Mouse (Mus musculus) c-Kit-positive CD71-positive TER-119-positive erythroid progenitor cells, embryonic 14.5 days (primary cell): ENCODE measurements around the gene Rgl1.
"Not testable (repeated sequence)": the region's sequence is repeated elsewhere in the genome, so short reads cannot be mapped to it uniquely, and the experiment has no call there.

Source experiments
- DNase-seq: peaks from one replicate; pipeline ENCODE4 v3.0.0-alpha.2; 2013; ENCODE audit warnings: low spot score

Gene Rgl1

GRCm38 (mm10) chr1:152785446-152785845 is 19.3 kb upstream of the Rgl1 start:
- not testable (repeated sequence) for DNase-seq

DNA sequence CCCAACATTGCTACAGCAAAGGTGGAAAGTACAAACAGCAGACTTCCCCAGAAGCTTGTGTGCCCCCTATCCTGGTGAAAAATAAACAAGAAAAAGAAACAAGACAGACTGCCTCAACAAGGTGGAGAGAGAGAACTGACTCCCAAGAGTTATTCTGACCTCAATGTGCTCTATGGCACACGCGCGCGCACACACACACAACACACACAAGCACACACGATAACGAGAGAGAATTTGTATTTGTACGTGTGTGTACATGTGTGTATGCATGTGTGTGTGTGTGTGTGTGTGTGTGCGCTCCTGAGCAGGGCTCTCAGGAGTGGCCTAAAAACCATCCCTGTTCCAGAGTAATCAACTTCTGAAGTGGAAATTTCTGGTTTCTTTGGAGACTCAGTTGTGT is 18.5 kb upstream of the Rgl1 start:
- DNase-seq, result no peak

DNA sequence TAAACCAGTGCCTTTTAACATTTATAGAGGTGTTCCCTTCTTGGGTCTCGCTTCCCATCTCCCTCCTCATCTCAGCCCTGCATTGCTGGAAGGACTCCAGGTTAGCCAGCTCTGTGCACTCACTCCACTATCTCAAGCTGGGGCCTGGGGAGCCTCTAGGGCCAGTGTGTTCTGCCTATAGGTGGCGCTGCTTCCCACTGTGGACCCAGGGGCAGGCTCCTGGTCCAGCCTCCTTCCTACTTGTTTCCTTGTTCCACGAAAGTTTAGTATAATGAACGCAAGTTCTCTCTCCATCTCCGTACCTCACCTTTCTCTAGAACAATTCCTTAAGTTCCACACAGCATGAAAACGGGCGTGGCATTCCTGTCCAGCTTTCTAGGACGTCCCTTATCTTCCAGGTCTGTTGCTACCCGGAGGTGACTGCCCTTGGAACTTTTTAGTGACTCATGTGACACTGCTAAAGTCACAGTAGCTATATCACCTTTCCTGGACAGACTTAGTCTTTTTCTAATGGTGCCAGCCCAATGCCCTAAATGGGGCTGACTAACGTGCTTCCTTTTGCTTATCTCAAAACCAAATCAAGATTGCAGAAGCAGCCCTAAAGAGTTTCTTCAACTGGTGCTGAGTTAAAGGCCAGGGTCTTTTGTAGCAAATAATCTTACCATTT is 13.1 kb upstream of the Rgl1 start:
- DNase-seq, result peak; percentile 57

GRCm38 (mm10) chr1:152774601-152775000 is 8.4 kb upstream of the Rgl1 start:
- DNase-seq, result not testable (repeated sequence)

DNA sequence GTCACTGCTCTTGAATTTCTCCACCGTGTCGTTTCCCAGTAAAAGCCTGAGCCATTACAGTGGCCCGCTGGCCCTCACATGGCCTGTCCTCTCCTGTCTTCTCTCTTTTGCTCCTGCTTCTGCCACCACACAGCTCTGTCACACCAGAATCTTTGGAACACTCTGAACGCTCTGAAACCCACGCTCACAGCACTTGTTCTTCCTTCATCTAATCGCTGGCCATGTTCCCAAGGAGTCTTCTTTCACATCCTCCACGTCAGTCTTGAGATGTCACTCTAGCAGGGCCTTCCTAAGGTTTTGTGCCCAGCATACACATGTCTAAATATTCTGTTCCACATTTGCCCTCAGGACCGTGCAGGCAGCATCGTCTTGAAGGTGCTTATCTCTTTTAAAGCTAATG is 4.9 kb upstream of the Rgl1 start:
- DNase-seq, result no peak

DNA sequence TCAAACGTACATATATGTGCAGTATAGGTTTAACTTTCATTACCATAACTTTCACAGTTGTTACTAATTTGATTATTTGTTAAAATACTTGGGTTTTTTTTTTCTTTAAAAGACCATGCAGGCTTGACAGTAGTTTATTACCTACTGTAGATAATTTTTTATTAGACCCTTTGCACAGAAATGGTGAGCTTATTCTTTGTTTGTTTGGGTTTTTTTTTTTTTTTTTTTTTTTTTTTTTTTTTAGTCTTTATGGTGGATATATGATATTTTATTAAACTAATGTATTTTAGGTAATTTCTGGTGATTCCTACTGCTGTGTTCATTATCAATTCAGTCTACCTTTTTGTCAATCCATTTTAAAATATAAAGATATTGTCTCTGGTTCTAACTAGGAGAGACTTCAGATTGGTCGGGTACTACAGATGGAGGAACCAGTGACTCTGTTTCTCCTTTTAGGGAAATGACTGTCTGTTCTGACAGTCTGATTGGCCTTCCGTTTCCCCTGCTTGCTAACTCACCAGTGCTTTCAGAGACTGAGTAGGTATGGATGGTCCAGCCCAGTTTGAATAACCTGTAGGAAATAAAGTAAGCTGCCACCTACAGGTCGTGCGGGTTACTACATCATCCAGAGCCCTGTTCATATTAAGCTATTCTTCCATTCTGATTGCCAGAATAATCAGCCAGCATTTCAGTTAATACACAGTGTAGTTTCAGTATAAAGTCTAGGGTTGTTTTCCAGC is 1.8 kb upstream of the Rgl1 start:
- DNase-seq, result peak; percentile 93

GRCm38 (mm10) chr1:152766804-152767748 is 925 bp upstream of the Rgl1 start:
- peak; percentile 36 for DNase-seq

GRCm38 (mm10) chr1:152761791-152762190 is 4.4 kb downstream of the Rgl1 start:
- no peak for DNase-seq

DNA sequence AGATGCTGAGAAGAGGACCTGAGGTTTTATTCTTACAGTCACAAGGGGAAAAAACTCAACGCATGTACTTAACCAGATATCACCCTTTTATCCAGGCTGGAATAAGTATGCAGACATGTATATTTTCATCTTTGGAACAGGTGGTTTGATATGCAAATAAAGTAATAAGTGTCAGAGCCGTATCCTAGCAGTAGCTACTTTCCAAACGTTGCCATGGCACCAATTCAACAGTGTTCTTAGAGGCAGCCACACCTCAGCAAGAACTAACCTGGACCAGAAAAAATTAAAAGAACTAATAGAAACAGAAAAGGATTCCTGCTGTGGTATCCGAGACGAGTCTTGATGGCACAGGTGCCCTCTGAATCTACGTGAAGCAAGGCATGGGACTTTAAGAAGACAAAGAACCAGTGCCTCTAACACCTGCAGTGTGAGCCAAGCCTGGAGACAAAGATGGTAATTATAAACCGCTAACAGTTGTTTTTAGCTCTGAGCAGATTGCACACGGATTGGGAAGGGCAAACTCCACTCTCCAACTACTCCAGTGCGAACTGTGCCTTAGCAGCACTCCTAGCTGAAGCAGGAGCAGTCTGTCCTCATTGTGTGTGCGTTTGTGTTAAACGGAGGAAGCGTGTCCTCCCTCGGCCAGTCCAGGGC is 15.7 kb downstream of the Rgl1 start, which contains the start of gene Apobec4:
TSS of gene Apobec4 (plus strand) at position 240 of the 654 bp plus-strand sequence.
- DNase-seq, result no peak

DNA sequence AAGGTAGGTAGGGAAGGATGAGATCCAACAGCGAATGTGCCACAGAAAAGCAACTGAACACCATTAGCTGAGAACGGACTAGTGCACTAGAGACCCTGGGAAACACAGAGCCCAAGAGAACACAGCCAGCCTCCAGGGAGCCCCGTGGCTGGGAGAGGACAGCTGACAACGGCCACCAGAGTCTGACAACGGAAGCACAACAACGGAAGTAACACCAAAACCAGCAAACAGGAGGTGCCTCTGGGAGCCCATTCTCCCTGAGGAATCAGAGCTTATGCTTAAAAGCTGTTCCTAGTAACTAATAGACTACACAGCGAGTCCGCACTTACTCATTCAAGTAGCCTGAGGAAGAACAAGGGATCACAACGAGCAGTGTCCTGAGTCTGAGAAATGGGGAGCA is 16.9 kb downstream of the Rgl1 start:
- DNase-seq, result no peak

GRCm38 (mm10) chr1:152746426-152746825 is 19.7 kb downstream of the Rgl1 start:
- DNase-seq, result peak; percentile 33

DNA sequence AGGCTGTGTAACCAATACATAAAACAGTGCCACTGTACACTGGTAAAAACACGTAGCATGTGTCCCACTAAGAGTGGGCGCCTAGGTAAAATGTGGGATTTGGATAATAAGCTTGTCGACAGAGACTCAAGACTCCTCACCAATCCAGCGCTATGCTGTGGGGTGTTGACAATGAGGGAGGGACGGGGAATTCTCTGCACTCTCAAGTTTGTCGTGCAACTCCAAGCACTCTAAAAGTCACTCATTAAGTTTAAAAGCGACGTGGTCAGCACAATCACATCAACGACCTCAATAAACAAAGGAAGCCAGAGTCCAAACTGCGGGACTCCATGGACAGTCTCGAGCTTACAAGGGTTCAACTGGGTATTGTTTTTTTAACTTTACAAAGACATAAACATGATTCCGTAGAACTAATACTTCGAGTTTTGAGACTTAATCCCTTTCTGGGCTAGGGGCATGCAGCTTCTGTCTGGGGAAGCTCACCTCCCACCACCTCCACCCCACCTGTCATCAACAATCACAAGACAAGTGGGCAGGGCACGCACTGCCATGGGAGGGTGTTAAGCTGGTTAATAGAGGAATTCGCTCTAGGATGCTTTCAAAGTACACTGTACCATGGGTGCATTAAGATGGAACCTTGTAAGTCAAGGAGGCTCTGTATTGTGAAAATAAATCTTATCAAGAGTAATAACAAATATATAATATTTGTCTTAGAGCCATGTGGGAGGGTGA is 22.9 kb downstream of the Rgl1 start:
- no peak for DNase-seq

GRCm38 (mm10) chr1:152739374-152739773 is 26.8 kb downstream of the Rgl1 start:
- no peak for DNase-seq

- no peak for DNase-seq
Observed at GRCm38 (mm10) chr1:152738793-152739192, 27.4 kb downstream of the Rgl1 start.

DNA sequence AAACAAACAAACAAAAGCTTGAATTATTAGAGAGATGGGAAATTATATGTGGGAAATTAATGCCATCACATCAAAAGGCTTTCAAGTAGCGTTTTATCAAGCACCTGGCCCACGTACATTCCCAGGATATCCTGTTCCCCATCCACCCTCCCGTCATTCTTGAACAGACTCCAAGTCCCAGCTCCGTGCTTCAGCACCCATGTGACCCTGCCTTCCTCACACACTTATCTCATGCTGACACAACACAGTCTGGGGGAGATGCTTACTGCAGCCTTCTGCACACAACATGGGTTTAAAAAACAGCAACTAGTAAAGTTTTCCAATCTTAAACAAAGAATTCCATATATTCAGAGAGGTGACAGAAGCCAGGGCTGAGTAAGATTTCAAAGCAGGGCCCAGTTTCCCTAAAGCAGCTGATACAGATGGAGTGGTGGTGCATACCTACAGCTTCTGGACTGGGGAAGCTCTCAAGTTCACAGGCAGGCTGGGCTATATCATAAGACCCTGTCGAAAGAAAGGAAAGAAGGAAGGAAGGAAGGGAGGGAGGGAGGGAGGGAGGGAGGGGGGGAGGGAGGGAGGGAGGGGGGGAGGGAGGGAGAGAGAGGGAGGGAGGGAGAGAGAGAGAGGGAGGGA is 38.4 kb downstream of the Rgl1 start:
- no peak for DNase-seq

- no peak for DNase-seq
Observed at GRCm38 (mm10) chr1:152726095-152726494, 40.1 kb downstream of the Rgl1 start.

GRCm38 (mm10) chr1:152724286-152724685 is 41.9 kb downstream of the Rgl1 start:
- peak; percentile 17 for DNase-seq

DNA sequence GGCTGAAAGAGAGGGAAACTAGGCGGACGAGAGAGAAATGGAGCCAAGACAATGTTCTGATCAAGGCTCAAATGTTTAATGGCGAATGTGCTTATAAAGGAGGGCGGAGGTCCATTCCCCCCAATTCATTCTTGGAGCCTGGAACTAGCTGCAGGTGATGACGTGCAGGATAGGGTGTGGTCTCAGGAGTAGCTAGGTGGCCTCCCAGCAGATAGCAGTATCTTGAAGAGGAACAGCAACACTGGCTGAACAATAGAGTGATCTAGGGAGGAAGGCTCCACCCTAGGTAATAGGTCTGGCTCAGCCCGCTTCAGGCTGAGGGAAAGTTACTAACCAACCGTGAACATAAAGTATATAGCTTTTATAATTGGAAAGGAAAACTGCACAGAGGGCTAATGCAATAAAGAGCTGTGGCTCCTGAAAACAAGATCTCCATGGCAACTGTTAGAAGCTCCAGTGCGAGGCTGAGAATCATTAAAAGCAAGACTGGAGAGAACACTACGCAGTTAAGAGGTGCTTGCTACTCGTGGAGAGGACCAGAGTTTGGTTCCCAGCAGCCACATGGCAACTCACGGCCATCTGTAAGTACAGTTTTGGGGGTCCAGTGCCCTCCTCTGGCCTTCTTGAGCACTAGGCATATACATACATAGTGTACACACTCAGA is 44.5 kb downstream of the Rgl1 start:
- no peak for DNase-seq

DNA sequence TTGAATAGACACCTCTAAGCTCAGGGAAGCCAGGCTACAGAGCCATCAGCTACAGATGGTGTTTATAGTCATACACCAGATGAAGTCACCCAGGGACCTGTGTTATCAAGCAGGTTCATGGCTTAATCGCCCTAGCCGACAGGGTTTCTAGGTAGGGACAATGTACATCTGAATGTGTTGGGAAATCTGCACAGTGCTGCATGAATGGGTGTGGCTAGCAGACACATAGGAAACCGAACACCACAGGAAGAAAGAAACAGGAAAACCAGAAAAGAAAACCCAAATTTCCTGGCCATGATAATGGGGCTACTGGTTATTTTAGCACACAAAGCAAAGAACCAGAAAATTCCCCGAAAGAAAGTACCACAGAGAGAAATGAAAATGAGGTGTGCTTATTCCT is 45.2 kb downstream of the Rgl1 start:
- DNase-seq, result no peak

DNA sequence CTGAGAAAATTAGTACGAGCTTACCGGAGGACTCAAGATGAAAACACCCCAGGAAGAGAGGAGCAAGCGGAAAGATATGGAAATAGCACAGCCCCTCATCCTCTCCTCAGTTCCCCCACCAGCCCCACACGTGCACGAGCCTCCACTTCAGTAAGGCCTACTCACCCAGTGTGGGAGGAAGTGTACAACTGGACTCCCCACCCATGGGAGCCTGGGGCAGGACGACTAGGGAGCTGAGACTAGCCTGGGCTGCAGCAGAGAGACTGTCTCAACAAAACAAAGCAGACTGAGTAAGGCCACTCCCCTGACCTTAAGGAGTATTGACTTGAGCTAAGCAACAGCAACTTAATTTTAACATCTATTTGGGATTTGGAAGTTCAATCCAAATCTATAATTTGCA is 48.0 kb downstream of the Rgl1 start:
- DNase-seq, result no peak
